Mouse (Mus musculus) lung, embryonic 16.5 days (tissue): ENCODE measurements around the gene Wdr17. TPM values are rescaled to one million over a fixed set of nuclear protein-coding genes. Genes with fewer than 3 reads are reported as not detected.

Experiments used
- ATAC-seq: fragments of 200-750 bp; cut with Nextera tagmentation; 2 replicates; pipeline ENCODE4 v1.8.0; 2017; ENCODE audit warnings: low read depth, mild to moderate bottlenecking, moderate library complexity
- H3K27ac ChIP-seq: fragments of 300-500 bp; sonication (generic); 2 replicates; pipeline ENCODE4 v1.5.1; 2014; ENCODE audit warnings: mild to moderate bottlenecking, control low read depth, low read length
- H3K27me3 ChIP-seq: fragments of 300-500 bp; sonication (generic); 2 replicates; pipeline ENCODE4 v1.6.1; 2014; ENCODE audit warnings: low read depth, low read length, mixed read lengths; ENCODE audit not compliant: control insufficient read depth, insufficient read depth
- H3K36me3 ChIP-seq: fragments of 300-500 bp; sonication (generic); 2 replicates; pipeline ENCODE4 v1.6.1; 2014; ENCODE audit warnings: low read length; ENCODE audit not compliant: control insufficient read depth, insufficient read depth
- H3K4me1 ChIP-seq: fragments of 300-500 bp; sonication (generic); replicated peaks from 2 replicates; pipeline ENCODE4 v1.6.1; 2014; ENCODE audit warnings: low read length, mixed read lengths; ENCODE audit not compliant: control insufficient read depth, insufficient read depth
- H3K4me2 ChIP-seq: fragments of 300-500 bp; sonication (generic); 2 replicates; pipeline ENCODE4 v1.6.1; 2014; ENCODE audit warnings: low read depth, low read length, control low read depth
- H3K4me3 ChIP-seq: fragments of 300-500 bp; sonication (generic); 2 replicates; pipeline ENCODE4 v1.5.1; 2014; ENCODE audit warnings: mild to moderate bottlenecking, low read length, control low read depth
- H3K9ac ChIP-seq: fragments of 300-500 bp; sonication (generic); 2 replicates; pipeline ENCODE4 v1.6.1; 2014; ENCODE audit warnings: low read length, control low read depth
- H3K9me3 ChIP-seq: fragments of 300-500 bp; sonication (generic); 2 replicates; pipeline ENCODE4 v1.6.1; 2016; ENCODE audit warnings: low read length; ENCODE audit not compliant: control insufficient read depth
- WGBS: fragments of 180-500 bp; shearing (Covaris S2); extraction: QIAGEN DNeasy Blood & Tissue Kit; methylation state at CpG from one replicate; pipeline ENCODE4 v1.1.7; 2014; 5-methylcytosine and 5-hydroxymethylcytosine counted together
- polyA plus RNA-seq: library from polyadenylated mRNA; unstranded; fragments of >200 nt; fragmentation: Nextera tagmentation; extraction: Ambion mirVana; gene quantifications from 2 replicates; pipeline ENCODE4 v1.2.1, GENCODE M21; 2015

The Wdr17 gene
- polyA plus RNA-seq = 0.26 and 0.70 TPM in 2 replicates

GRCm38 (mm10) chr8:54886987-54887785 lies at the start of gene Wdr17:
TSS of gene Wdr17 (minus strand) at chr8:54887184.
- no peak within 1 kb of the TSS for H3K9ac ChIP-seq
- no peak within 1 kb of the TSS for H3K4me3 ChIP-seq
- H3K9me3 ChIP-seq = no peaks in the 10 kb centered on the region
- no peaks in the 10 kb centered on the region for H3K36me3 ChIP-seq
- 71% methylated on average over 9 of the region's 9 CpGs for WGBS
- H3K27ac ChIP-seq = no peak within 1 kb of the TSS
- no peak within 1 kb of the TSS for H3K4me2 ChIP-seq
- H3K27me3 ChIP-seq = no peaks in the 10 kb centered on the region
- no peaks in the 10 kb centered on the region for H3K4me1 ChIP-seq
- ATAC-seq = no peak

DNA sequence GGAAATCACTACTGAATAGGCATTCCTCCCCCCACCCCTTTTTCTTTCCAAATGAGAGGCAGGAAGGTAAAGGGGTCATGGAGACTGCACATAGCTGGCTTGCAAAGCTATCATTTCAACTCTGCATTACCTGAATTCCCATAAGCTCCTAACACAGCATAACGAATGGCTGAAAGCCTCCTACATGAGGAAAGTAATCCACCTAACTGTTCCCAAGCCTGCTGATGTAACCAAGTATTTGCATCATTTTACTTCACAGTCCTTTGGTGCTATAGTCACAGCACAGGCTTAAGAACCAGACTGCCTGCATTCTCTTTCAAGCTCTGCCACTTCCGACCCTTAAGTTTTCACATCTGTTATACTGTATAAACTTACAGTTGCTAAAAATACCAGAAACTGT lies 45.3 kb upstream of the Wdr17 start:
- no peak overlapping the region for H3K9ac ChIP-seq
- no peaks in the 10 kb centered on the region for H3K4me1 ChIP-seq
- H3K27ac ChIP-seq = no peak overlapping the region
- no peak overlapping the region for H3K4me3 ChIP-seq
- H3K27me3 ChIP-seq = no peaks in the 10 kb centered on the region
- no peaks in the 10 kb centered on the region for H3K9me3 ChIP-seq
- WGBS = 61% methylated on average over 2 of the region's 2 CpGs
- no peaks in the 10 kb centered on the region for H3K36me3 ChIP-seq
- no peak for ATAC-seq
- H3K4me2 ChIP-seq = no peak overlapping the region

DNA sequence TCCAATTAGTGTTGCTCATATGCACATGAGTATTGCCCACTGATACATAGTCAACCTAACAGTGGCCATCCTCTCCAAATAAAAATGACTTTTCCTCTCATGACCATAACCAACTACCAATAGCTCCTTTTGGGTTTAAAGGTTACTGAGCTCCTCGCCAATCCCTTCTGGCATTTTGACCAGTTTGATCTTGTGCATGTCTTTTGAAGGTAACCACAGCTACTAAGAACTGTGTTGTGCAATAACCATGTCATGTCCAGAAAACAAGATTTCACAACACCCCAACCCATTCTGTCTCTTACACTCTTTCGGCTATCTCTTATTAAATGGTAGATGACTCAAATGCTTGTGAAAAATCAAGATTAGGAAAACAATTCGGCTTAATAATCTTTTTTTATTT lies 38.0 kb upstream of the Wdr17 start:
- H3K27me3 ChIP-seq = no peaks in the 10 kb centered on the region
- H3K4me3 ChIP-seq = no peak overlapping the region
- ATAC-seq = no peak
- WGBS = 75% methylated on average over 3 of the region's 3 CpGs
- no peak overlapping the region for H3K27ac ChIP-seq
- H3K4me1 ChIP-seq = no peaks in the 10 kb centered on the region
- no peaks in the 10 kb centered on the region for H3K9me3 ChIP-seq
- H3K9ac ChIP-seq = no peak overlapping the region
- no peak overlapping the region for H3K4me2 ChIP-seq
- H3K36me3 ChIP-seq = no peaks in the 10 kb centered on the region

DNA sequence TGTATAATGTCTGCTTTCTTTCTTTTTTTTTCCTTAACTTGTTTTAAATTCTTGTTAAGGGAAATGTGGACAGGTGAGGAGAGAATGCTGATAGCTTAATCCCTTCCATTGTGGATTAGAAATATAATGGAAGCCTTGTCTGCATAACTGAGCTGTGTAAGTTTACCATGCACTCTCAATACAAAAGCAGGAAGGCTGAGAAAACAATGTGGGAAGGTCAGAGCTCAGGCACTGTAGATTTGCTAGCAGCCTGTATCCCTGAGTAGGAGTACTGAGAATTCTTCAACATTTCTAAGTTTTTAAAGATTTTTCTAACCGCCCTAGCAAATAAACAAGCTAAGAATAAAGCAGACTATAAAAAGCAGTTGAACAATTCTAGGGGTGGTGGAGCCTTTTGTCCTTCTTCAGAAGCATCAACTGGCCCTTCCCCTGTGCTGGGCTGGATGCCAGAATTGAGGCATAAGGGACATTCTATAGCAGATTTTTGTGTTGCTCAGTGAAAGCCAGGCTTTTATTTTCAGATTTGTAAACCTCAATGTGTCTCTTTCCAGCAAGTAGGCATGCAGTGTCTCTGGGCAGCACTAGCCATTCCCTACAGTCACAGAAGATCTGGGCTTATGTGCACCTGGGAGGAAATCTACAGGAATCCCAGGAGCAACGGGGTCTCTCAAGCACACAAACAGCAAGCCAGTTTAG lies 35.3 kb upstream of the Wdr17 start:
- Histone ChIP-seq H3K27me3 (no peaks in the 10 kb centered on the region), H3K9me3 (no peaks in the 10 kb centered on the region), H3K4me3 (no peak overlapping the region), H3K9ac (no peak overlapping the region), H3K4me2 (no peak overlapping the region), H3K4me1 (no peaks in the 10 kb centered on the region), H3K27ac (no peak overlapping the region), H3K36me3 (no peaks in the 10 kb centered on the region)
- WGBS = 42% methylated on average over 2 of the region's 2 CpGs
- ATAC-seq = no peak

- no peaks in the 10 kb centered on the region for H3K4me1 ChIP-seq
- no peak overlapping the region for H3K4me3 ChIP-seq
- no peak for ATAC-seq
- H3K27ac ChIP-seq = no peak overlapping the region
- 50% methylated on average over 6 of the region's 9 CpGs for WGBS
- no peaks in the 10 kb centered on the region for H3K27me3 ChIP-seq
- no peak overlapping the region for H3K9ac ChIP-seq
- no peak overlapping the region for H3K4me2 ChIP-seq
- no peaks in the 10 kb centered on the region for H3K36me3 ChIP-seq
- H3K9me3 ChIP-seq = no peaks in the 10 kb centered on the region
Measured at GRCm38 (mm10) chr8:54917710-54918109, 30.7 kb upstream of the Wdr17 start.

- no peak overlapping the region for H3K4me3 ChIP-seq
- no peaks in the 10 kb centered on the region for H3K27me3 ChIP-seq
- no peaks in the 10 kb centered on the region for H3K36me3 ChIP-seq
- no peak for ATAC-seq
- WGBS = 89% methylated on average over 2 of the region's 2 CpGs
- H3K9me3 ChIP-seq = no peaks in the 10 kb centered on the region
- no peak overlapping the region for H3K27ac ChIP-seq
- no peaks in the 10 kb centered on the region for H3K4me1 ChIP-seq
- H3K9ac ChIP-seq = no peak overlapping the region
- H3K4me2 ChIP-seq = no peak overlapping the region
Measured at GRCm38 (mm10) chr8:54912891-54913290, 25.9 kb upstream of the Wdr17 start.

GRCm38 (mm10) chr8:54899444-54899843 lies 12.5 kb upstream of the Wdr17 start:
- no peak overlapping the region for H3K27ac ChIP-seq
- no peaks in the 10 kb centered on the region for H3K27me3 ChIP-seq
- 72% methylated on average over 2 of the region's 2 CpGs for WGBS
- H3K4me1 ChIP-seq = no peaks in the 10 kb centered on the region
- no peaks in the 10 kb centered on the region for H3K36me3 ChIP-seq
- no peaks in the 10 kb centered on the region for H3K9me3 ChIP-seq
- H3K9ac ChIP-seq = no peak overlapping the region
- ATAC-seq = no peak
- H3K4me3 ChIP-seq = no peak overlapping the region
- H3K4me2 ChIP-seq = no peak overlapping the region

- no peaks in the 10 kb centered on the region for H3K9me3 ChIP-seq
- no peak overlapping the region for H3K27ac ChIP-seq
- no peak for ATAC-seq
- no peak overlapping the region for H3K4me3 ChIP-seq
- no peak overlapping the region for H3K4me2 ChIP-seq
- 67% methylated on average over 2 of the region's 2 CpGs for WGBS
- H3K9ac ChIP-seq = no peak overlapping the region
- H3K27me3 ChIP-seq = no peaks in the 10 kb centered on the region
- H3K4me1 ChIP-seq = no peaks in the 10 kb centered on the region
- H3K36me3 ChIP-seq = no peaks in the 10 kb centered on the region
Measured at GRCm38 (mm10) chr8:54894637-54895322, 7.8 kb upstream of the Wdr17 start.

- Histone ChIP-seq H3K9me3 (no peaks in the 10 kb centered on the region), H3K9ac (no peak overlapping the region), H3K4me2 (no peak overlapping the region), H3K27ac (no peak overlapping the region), H3K27me3 (no peaks in the 10 kb centered on the region), H3K4me1 (no peaks in the 10 kb centered on the region), H3K4me3 (no peak overlapping the region), H3K36me3 (no peaks in the 10 kb centered on the region)
- 79% methylated on average over 1 of the region's 1 CpGs for WGBS
- no peak for ATAC-seq
Measured at GRCm38 (mm10) chr8:54894180-54894579, 7.2 kb upstream of the Wdr17 start.
